Mouse (Mus musculus) hindbrain, postnatal 0 days (tissue): ENCODE results near the gene Denr. TPM values are rescaled to one million over a fixed set of nuclear protein-coding genes. Genes with fewer than 3 reads are reported as not detected.

Source experiments
- ATAC-seq: fragments of 200-750 bp; cut with Nextera tagmentation; 2 replicates; pipeline ENCODE4 v1.8.0; 2017; ENCODE audit warnings: mild to moderate bottlenecking, moderate TSS enrichment, moderate library complexity
- DNase-seq: peaks from one replicate; pipeline ENCODE4 v3.0.0-alpha.2; 2015; ENCODE audit warnings: low spot score
- H3K27ac ChIP-seq: fragments of 300-500 bp; sonication (generic); 2 replicates; pipeline ENCODE4 v1.5.1; 2014; ENCODE audit warnings: mild to moderate bottlenecking
- H3K27me3 ChIP-seq: fragments of 300-500 bp; sonication (generic); 2 replicates; pipeline ENCODE4 v1.6.1; 2014; ENCODE audit warnings: low read length, mixed read lengths; ENCODE audit not compliant: insufficient read depth
- H3K36me3 ChIP-seq: fragments of 300-500 bp; sonication (generic); 2 replicates; pipeline ENCODE4 v1.6.1; 2014; ENCODE audit warnings: low read length, mixed read lengths; ENCODE audit not compliant: insufficient read depth
- H3K4me1 ChIP-seq: fragments of 300-500 bp; sonication (generic); 2 replicates; pipeline ENCODE4 v1.6.1; 2014; ENCODE audit warnings: antibody characterized with exemption, low read length, mixed read lengths; ENCODE audit not compliant: insufficient read depth
- H3K4me2 ChIP-seq: fragments of 300-500 bp; sonication (generic); 2 replicates; pipeline ENCODE4 v1.6.1; 2014; ENCODE audit warnings: low read depth, mild to moderate bottlenecking, low read length, moderate library complexity, mixed read lengths
- H3K4me3 ChIP-seq: fragments of 300-500 bp; sonication (generic); 2 replicates; pipeline ENCODE4 v1.5.1; 2014; ENCODE audit warnings: low read length
- H3K9ac ChIP-seq: fragments of 300-500 bp; sonication (generic); replicated peaks from 2 replicates; pipeline ENCODE4 v1.6.1; 2014; ENCODE audit warnings: mild to moderate bottlenecking, low read length, moderate library complexity, mixed read lengths
- H3K9me3 ChIP-seq: fragments of 300-500 bp; sonication (generic); 2 replicates; pipeline ENCODE4 v1.6.1; 2016; ENCODE audit warnings: low read length, mixed read lengths
- CTCF ChIP-seq: IDR thresholded peaks from 2 replicates; pipeline ENCODE4 v1.5.1; 2016; ENCODE audit warnings: antibody characterized with exemption, control low read depth, low read depth
- whole genome bisulfite sequencing: fragments of 180-500 bp; shearing (Covaris S2); extraction: QIAGEN DNeasy Blood & Tissue Kit; methylation state at CpG from one replicate; pipeline ENCODE4 v1.1.7; 2014; 5-methylcytosine and 5-hydroxymethylcytosine counted together
- polyA plus RNA-seq: library from polyadenylated mRNA; unstranded; fragments of >200 nt; fragmentation: Nextera tagmentation; extraction: Ambion mirVana; gene quantifications from 2 replicates; pipeline ENCODE4 v1.2.1, GENCODE M21; 2015
- total RNA-seq: library from RNA; depleted of rRNA; stranded (reverse); fragments of >200 nt; gene quantifications from 2 replicates; pipeline ENCODE4 v1.2.3, GENCODE M21; 2014

Gene Denr
- total and polyA plus RNA-seq, 2 experiments from 2014 or later: 12.7 to 123 TPM

DNA sequence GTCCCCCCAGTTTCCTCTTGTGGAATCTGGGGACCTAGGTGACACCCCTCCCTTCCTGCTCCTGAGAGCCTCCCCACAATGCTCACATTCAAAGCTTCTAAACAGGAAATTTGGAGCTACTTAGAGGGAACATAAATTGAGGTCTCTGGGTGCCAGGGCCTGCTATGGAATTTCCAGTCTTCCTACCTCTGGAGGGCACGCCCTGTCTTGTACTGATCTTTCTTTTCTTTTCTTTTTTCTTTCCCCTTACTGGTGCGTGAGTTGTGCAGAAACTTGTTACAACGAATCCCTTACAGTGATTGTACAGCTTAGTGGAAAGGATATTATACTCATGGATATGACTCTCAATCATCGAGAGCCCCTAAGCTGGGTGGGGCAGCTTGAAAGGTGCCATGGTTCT, 37.4 kb upstream of the Denr start:
- no peaks in the 10 kb centered on the region for H3K9me3 ChIP-seq
- DNase-seq: no peak
- H3K27me3 ChIP-seq: no peaks in the 10 kb centered on the region
- WGBS: 80% methylated on average over 4 of the region's 4 CpGs
- TF ChIP-seq CTCF: no peak
- no peak overlapping the region for H3K4me3 ChIP-seq
- H3K4me1 ChIP-seq: no peaks in the 10 kb centered on the region
- no peaks in the 10 kb centered on the region for H3K36me3 ChIP-seq
- no peak overlapping the region for H3K9ac ChIP-seq
- H3K27ac ChIP-seq: no peak overlapping the region
- no peak overlapping the region for H3K4me2 ChIP-seq
- no peak for ATAC-seq

- TF ChIP-seq CTCF: no peak
- Histone ChIP-seq H3K27ac (no peak overlapping the region), H3K36me3 (no peaks in the 10 kb centered on the region), H3K27me3 (no peaks in the 10 kb centered on the region), H3K4me3 (no peak overlapping the region), H3K4me2 (no peak overlapping the region), H3K9me3 (no peaks in the 10 kb centered on the region), H3K9ac (no peak overlapping the region), H3K4me1 (no peaks in the 10 kb centered on the region)
- WGBS: 85% methylated on average over 5 of the region's 5 CpGs
- ATAC-seq (no peak), DNase-seq (no peak)
Measured at GRCm38 (mm10) chr5:123874177-123874576, 32.8 kb upstream of the Denr start.

DNA sequence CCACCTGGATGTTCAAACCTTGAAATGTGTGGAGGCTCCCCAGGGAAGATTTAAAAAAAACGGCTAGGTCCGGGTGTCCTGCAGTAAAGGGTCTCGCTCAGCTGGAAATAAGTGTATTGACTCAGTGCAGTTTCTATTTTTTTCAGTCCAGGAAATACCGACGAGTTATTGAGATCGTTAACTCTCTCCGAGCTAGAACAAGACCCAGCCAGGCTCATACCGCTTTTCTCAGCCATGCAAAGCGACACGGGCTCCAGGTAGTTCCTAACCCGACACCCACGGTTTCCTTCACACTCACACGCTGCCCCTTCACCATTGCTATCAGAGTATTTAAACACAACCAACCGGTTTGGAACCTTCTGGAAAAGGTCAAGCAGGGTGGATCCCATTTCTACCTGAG, 28.9 kb upstream of the Denr start:
- Histone ChIP-seq H3K9ac (no peak overlapping the region), H3K4me1 (no peaks in the 10 kb centered on the region), H3K4me3 (no peak overlapping the region), H3K27me3 (no peaks in the 10 kb centered on the region), H3K36me3 (no peaks in the 10 kb centered on the region), H3K9me3 (no peaks in the 10 kb centered on the region), H3K27ac (no peak overlapping the region), H3K4me2 (peak overlapping the region; percentile 17; the same call in 1 of the 2 replicates)
- WGBS: 63% methylated on average over 14 of the region's 14 CpGs
- no peak for DNase-seq
- no peak for ATAC-seq
- TF ChIP-seq CTCF: no peak

GRCm38 (mm10) chr5:123879928-123880327, 27.0 kb upstream of the Denr start, which contains the start of gene Hcar1:
TSS of gene Hcar1 (minus strand) at chr5:123880020.
- Histone ChIP-seq H3K36me3 (no peaks in the 10 kb centered on the region), H3K9ac (no peak within 1 kb of the TSS), H3K4me3 (no peak within 1 kb of the TSS), H3K4me1 (no peaks in the 10 kb centered on the region), H3K4me2 (0 out of 2 replicates have a peak within 1 kb of the TSS, but pooled peaks have one; percentile 16), H3K27ac (no peak within 1 kb of the TSS), H3K9me3 (no peaks in the 10 kb centered on the region), H3K27me3 (no peaks in the 10 kb centered on the region)
- no peak for TF ChIP-seq CTCF
- DNase-seq (no peak), ATAC-seq (no peak)
- 66% methylated on average over 12 of the region's 12 CpGs for WGBS

DNA sequence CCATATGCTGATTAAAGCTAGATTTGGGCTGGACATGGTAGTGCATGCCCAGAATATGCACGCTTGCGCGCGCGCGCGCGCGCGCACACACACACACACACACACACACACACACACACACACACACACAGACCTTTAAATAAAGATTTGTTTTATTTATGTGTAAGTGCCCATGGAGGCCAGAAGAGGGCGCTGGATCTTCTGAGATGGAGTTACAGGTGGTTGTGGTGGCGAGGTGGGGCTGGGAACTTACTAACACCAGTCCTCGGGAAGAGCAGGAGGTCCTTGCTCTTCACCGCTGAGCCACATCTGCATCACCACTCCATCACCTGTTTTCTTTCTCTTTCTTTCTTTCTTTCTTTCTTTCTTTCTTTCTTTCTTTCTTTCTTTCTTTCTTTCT, 26.2 kb upstream of the Denr start:
- Histone ChIP-seq H3K4me2 (no peak overlapping the region), H3K9me3 (no peaks in the 10 kb centered on the region), H3K27ac (no peak overlapping the region), H3K4me1 (no peaks in the 10 kb centered on the region), H3K27me3 (no peaks in the 10 kb centered on the region), H3K4me3 (no peak overlapping the region), H3K36me3 (no peaks in the 10 kb centered on the region), H3K9ac (no peak overlapping the region)
- DNase-seq (no peak), ATAC-seq (no peak)
- WGBS: 82% methylated on average over 14 of the region's 14 CpGs
- peak; percentile 5; the same call in 1 of the 2 replicates for TF ChIP-seq CTCF

GRCm38 (mm10) chr5:123883891-123884290, 23.1 kb upstream of the Denr start:
- WGBS: 74% methylated on average over 7 of the region's 7 CpGs
- no peaks in the 10 kb centered on the region for H3K27me3 ChIP-seq
- H3K27ac ChIP-seq: no peak overlapping the region
- ATAC-seq (no peak), DNase-seq (no peak)
- H3K4me2 ChIP-seq: no peak overlapping the region
- no peak for TF ChIP-seq CTCF
- no peaks in the 10 kb centered on the region for H3K4me1 ChIP-seq
- H3K9ac ChIP-seq: no peak overlapping the region
- no peaks in the 10 kb centered on the region for H3K9me3 ChIP-seq
- no peak overlapping the region for H3K4me3 ChIP-seq
- no peaks in the 10 kb centered on the region for H3K36me3 ChIP-seq

DNA sequence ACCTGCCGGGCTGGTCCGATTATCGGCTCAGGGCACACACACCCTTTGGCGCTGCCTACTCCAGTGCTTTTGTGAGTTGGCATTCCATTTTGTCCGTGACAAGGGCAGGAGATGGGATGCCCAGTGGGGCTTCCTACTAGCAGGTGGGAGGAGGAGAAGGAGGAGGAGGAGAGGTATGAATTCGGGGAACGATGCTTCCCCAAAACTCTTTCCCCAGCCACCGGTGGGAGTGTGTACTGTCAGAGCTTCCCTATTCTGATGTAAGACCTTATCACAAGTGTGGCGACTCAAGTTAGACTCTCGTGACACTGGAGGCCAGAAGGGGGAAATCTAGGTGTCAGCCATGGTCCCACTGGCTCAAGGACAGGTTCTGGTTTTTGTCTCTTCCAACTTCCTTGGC, 22.6 kb upstream of the Denr start:
- no peak for TF ChIP-seq CTCF
- H3K4me3 ChIP-seq: no peak overlapping the region
- DNase-seq (no peak), ATAC-seq (no peak)
- H3K9ac ChIP-seq: no peak overlapping the region
- no peaks in the 10 kb centered on the region for H3K36me3 ChIP-seq
- no peak overlapping the region for H3K4me2 ChIP-seq
- no peaks in the 10 kb centered on the region for H3K9me3 ChIP-seq
- WGBS: 67% methylated on average over 10 of the region's 10 CpGs
- H3K27me3 ChIP-seq: no peaks in the 10 kb centered on the region
- no peaks in the 10 kb centered on the region for H3K4me1 ChIP-seq
- no peak overlapping the region for H3K27ac ChIP-seq
